Mouse (Mus musculus): ENCODE results near the gene Birc5. TPM values are rescaled to one million over a fixed set of nuclear protein-coding genes. Genes with fewer than 3 reads are reported as not detected.

Gene Birc5
- polyA plus RNA-seq, 1 experiment, result 46.1 TPM

DNA sequence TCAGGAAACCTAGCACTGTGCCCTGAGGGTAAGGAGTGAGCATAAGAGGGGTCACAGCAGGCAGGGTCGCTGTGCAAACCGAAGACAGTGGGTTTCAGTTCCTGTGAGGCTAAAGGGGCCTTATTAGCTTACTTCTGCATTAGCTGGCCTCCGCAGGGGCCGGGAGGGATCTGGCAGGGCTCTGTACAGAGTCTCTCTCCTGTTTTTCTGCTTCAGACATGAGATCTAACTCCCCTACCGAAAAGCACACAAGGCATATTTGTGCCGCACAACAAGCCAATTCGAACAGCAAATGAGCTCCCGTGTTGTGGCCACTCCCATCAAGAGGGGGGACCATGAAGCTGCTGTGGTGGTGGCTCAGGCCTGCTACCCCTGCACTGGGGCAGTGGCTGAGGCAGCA lies 29.8 kb downstream of the Birc5 start:
- TF ChIP-seq POLR2A (IDR thresholded peaks at IDR 0.05; ENCODE audit: control insufficient read depth, low read depth, low read length) (no peak), CTCF (IDR thresholded peaks at IDR 0.05; ENCODE audit: control insufficient read depth, insufficient read depth, insufficient replicate concordance, low read depth, low read length) (no peak)
- H3K27me3 ChIP-seq (ENCODE audit: control insufficient read depth, insufficient read depth, low read length), result no peaks in the 10 kb centered on the region
- H3K4me3 ChIP-seq (ENCODE audit: control insufficient read depth, low read depth, low read length), result no peak overlapping the region
- no peaks in the 10 kb centered on the region; the same call in none of the 2 replicates for H3K4me1 ChIP-seq (ENCODE audit: control insufficient read depth, insufficient read depth, low read length)
- H3K27ac ChIP-seq (ENCODE audit: control insufficient read depth, insufficient read depth, low read depth, low read length), result no peak overlapping the region
- no peaks in the 10 kb centered on the region for H3K36me3 ChIP-seq (ENCODE audit: control insufficient read depth, insufficient read depth, low read length)

DNA sequence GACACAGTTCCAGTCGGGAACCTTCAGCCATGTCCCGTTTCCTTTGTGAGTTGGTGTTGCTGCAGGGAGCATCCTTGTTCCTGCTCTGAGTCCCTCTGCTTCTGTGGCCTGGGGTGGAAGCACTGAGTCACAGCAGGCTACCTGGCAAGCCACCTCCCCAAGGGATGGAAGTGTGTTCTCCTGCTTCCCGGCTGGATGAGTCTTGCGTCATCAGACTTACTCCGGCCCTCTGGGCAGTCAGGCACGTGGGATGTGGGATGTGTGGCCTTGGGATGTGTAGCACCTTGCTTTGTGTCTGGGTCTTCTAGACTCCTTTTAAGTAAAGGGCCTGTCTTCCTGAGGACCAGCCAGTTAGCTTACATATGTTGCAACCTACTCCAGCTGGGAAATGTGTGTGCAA lies 30.6 kb downstream of the Birc5 start:
- TF ChIP-seq CTCF (IDR thresholded peaks at IDR 0.05; ENCODE audit: control insufficient read depth, insufficient read depth, insufficient replicate concordance, low read depth, low read length) (no peak), POLR2A (IDR thresholded peaks at IDR 0.05; ENCODE audit: control insufficient read depth, low read depth, low read length) (no peak)
- no peaks in the 10 kb centered on the region; the same call in none of the 2 replicates for H3K4me1 ChIP-seq (ENCODE audit: control insufficient read depth, insufficient read depth, low read length)
- H3K27me3 ChIP-seq (ENCODE audit: control insufficient read depth, insufficient read depth, low read length), result no peaks in the 10 kb centered on the region
- no peak overlapping the region for H3K4me3 ChIP-seq (ENCODE audit: control insufficient read depth, low read depth, low read length)
- no peaks in the 10 kb centered on the region for H3K36me3 ChIP-seq (ENCODE audit: control insufficient read depth, insufficient read depth, low read length)
- H3K27ac ChIP-seq (ENCODE audit: control insufficient read depth, insufficient read depth, low read depth, low read length), result no peak overlapping the region

DNA sequence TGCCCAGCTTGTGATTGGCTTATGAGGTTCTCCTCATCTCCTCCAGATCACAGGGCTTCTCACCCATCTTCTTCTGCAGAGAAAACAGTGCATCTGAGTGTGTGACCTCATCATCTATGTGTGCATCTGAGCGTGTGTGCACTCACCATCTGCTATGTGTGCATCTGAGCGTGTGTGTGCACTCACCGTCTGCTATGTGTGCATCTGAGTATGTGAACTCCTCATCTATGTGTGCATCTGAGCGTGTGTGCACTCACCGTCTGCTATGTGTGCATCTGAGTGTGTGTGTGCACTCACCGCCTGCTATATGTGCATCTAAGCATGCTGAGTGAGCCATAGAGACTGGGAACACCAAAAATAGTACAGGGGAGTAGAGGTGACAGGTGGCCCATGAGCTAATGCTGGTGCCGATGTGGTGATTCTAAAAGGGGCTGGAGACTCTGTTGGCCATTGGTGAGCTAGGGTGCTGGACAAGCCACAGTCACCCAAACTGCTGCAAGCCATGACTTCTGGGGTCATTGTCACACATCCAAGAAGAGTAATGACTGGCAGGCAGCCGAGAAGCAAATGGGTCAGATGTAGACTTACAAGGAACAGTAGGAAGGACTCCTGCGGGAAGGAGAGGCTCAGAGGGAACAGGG lies 31.4 kb downstream of the Birc5 start:
- H3K4me1 ChIP-seq (ENCODE audit: control insufficient read depth, insufficient read depth, low read length), result no peaks in the 10 kb centered on the region; the same call in none of the 2 replicates

DNA sequence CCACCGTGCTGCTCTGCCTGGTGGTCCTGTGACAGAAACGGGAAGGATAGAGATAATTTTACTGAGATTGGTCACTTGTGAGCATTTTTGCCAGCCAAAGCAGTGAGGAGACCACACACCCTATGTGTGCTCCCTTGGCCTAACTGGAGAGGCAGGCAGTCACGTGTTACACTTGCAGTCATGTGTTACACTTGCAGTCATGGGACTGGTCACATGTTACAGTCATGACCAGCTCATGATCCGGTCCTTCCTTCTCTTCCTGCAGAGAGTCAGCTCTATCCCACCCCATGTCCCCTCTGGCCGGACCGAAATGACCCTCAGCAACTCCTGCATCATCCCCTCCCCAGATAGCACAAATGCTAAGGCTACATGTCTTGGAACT lies 31.9 kb downstream of the Birc5 start:
- Histone ChIP-seq H3K27ac (ENCODE audit: control insufficient read depth, insufficient read depth, low read depth, low read length) (no peak overlapping the region), H3K4me3 (ENCODE audit: control insufficient read depth, low read depth, low read length) (no peak overlapping the region), H3K4me1 (ENCODE audit: control insufficient read depth, insufficient read depth, low read length) (no peaks in the 10 kb centered on the region; the same call in none of the 2 replicates), H3K27me3 (ENCODE audit: control insufficient read depth, insufficient read depth, low read length) (no peaks in the 10 kb centered on the region), H3K36me3 (ENCODE audit: control insufficient read depth, insufficient read depth, low read length) (no peaks in the 10 kb centered on the region)
- TF ChIP-seq CTCF (IDR thresholded peaks at IDR 0.05; ENCODE audit: control insufficient read depth, insufficient read depth, insufficient replicate concordance, low read depth, low read length) (no peak), POLR2A (IDR thresholded peaks at IDR 0.05; ENCODE audit: control insufficient read depth, low read depth, low read length) (no peak)

More for the DNA sequence above, 31.4 kb downstream of the Birc5 start:
- no peak for TF ChIP-seq POLR2A (IDR thresholded peaks at IDR 0.05; ENCODE audit: control insufficient read depth, low read depth, low read length)
- TF ChIP-seq CTCF (IDR thresholded peaks at IDR 0.05; ENCODE audit: control insufficient read depth, insufficient read depth, insufficient replicate concordance, low read depth, low read length), result no peak
- no peak overlapping the region for H3K4me3 ChIP-seq (ENCODE audit: control insufficient read depth, low read depth, low read length)
- H3K27me3 ChIP-seq (ENCODE audit: control insufficient read depth, insufficient read depth, low read length), result no peaks in the 10 kb centered on the region
- H3K27ac ChIP-seq (ENCODE audit: control insufficient read depth, insufficient read depth, low read depth, low read length), result no peak overlapping the region
- H3K36me3 ChIP-seq (ENCODE audit: control insufficient read depth, insufficient read depth, low read length), result no peaks in the 10 kb centered on the region

DNA sequence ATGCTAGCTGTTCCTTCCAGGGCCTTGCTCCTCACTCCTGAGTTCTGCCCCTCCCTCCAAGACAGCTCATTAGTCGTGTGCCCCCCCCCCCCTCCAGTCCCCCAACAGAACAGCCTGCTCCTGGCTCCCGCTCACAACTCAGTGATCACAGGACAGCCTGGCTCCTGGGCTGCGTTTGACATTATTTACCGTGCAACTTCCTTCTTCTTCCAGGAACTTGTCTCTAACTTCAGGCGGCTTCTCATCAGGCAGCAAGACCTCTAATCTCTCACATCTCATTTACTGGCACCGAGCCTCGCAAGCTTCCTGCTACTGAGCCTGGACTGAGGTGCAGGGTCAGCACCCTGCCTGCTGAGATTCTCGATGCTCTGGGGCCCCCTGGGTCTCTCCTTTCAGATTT lies 32.7 kb downstream of the Birc5 start:
- Histone ChIP-seq H3K36me3 (ENCODE audit: control insufficient read depth, insufficient read depth, low read length) (no peaks in the 10 kb centered on the region), H3K4me1 (ENCODE audit: control insufficient read depth, insufficient read depth, low read length) (no peaks in the 10 kb centered on the region; the same call in none of the 2 replicates), H3K27ac (ENCODE audit: control insufficient read depth, insufficient read depth, low read depth, low read length) (no peak overlapping the region), H3K4me3 (ENCODE audit: control insufficient read depth, low read depth, low read length) (no peak overlapping the region), H3K27me3 (ENCODE audit: control insufficient read depth, insufficient read depth, low read length) (no peaks in the 10 kb centered on the region)
- TF ChIP-seq CTCF (IDR thresholded peaks at IDR 0.05; ENCODE audit: control insufficient read depth, insufficient read depth, insufficient replicate concordance, low read depth, low read length) (no peak), POLR2A (IDR thresholded peaks at IDR 0.05; ENCODE audit: control insufficient read depth, low read depth, low read length) (no peak)

DNA sequence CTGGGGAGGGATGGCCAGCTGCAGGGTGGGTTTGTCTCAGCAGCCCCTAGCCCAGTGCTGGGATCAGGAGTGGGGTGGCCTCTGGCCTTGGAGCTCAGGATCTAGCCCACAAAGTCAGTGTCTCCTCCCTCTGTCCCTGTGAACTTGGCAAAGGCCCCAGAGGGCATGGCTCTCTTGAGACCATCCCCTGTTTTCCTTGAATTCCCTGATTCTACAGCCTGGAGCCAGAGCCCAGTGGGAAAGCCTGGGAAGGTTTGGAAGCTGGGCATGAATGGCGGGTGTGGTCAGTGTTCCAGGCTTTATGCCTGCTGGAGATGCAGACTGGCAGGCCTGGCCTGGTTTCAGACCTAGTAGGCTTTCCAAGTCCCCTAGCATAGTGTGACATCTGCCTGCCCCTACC lies 33.2 kb downstream of the Birc5 start:
- no peaks in the 10 kb centered on the region; the same call in none of the 2 replicates for H3K4me1 ChIP-seq (ENCODE audit: control insufficient read depth, insufficient read depth, low read length)

DNA sequence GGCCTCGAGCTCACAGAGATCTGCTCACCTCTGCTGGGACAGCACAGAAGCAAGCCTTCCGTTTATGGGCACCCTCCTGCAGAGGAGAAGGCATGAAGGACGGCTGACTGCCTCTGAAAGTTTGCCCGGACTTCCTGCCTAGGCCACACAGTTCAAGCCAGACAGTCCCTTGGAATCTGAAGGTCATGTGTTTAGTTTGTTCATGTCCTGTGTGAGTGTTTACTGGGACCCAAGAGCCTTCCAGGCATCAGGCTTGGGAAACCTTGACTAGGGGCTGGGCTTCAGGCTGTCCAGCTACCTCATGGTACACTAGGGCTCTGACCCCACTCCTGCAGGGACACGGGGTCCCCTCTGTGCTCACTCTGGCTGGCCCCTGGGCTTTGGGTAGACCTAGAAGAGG lies 36.9 kb downstream of the Birc5 start:
- H3K27me3 ChIP-seq (ENCODE audit: control insufficient read depth, insufficient read depth, low read length), result no peaks in the 10 kb centered on the region; the same call in 1 of the 2 replicates

More for the DNA sequence above, 33.2 kb downstream of the Birc5 start:
- Histone ChIP-seq H3K27me3 (ENCODE audit: control insufficient read depth, insufficient read depth, low read length) (no peaks in the 10 kb centered on the region), H3K36me3 (ENCODE audit: control insufficient read depth, insufficient read depth, low read length) (no peaks in the 10 kb centered on the region), H3K27ac (ENCODE audit: control insufficient read depth, insufficient read depth, low read depth, low read length) (no peak overlapping the region), H3K4me3 (ENCODE audit: control insufficient read depth, low read depth, low read length) (no peak overlapping the region)
- no peak for TF ChIP-seq CTCF (IDR thresholded peaks at IDR 0.05; ENCODE audit: control insufficient read depth, insufficient read depth, insufficient replicate concordance, low read depth, low read length)
- no peak for TF ChIP-seq POLR2A (IDR thresholded peaks at IDR 0.05; ENCODE audit: control insufficient read depth, low read depth, low read length)

More for the DNA sequence above, 36.9 kb downstream of the Birc5 start:
- Histone ChIP-seq H3K4me3 (ENCODE audit: control insufficient read depth, low read depth, low read length) (no peak overlapping the region), H3K36me3 (ENCODE audit: control insufficient read depth, insufficient read depth, low read length) (no peaks in the 10 kb centered on the region), H3K27ac (ENCODE audit: control insufficient read depth, insufficient read depth, low read depth, low read length) (no peak overlapping the region), H3K4me1 (ENCODE audit: control insufficient read depth, insufficient read depth, low read length) (peaks cover 20% of the 10 kb centered on the region)
- TF ChIP-seq CTCF (IDR thresholded peaks at IDR 0.05; ENCODE audit: control insufficient read depth, insufficient read depth, insufficient replicate concordance, low read depth, low read length) (no peak), POLR2A (IDR thresholded peaks at IDR 0.05; ENCODE audit: control insufficient read depth, low read depth, low read length) (no peak)

Measured in testis, adult 2 months (tissue).